Mouse (Mus musculus) cerebellum, adult 11-12 months (tissue): ENCODE results near the gene Gm21904.
"Not testable (repeated sequence)": the region's sequence is repeated elsewhere in the genome, so short reads cannot be mapped to it uniquely, and the experiment has no call there.

Experiments
- DNase-seq: peaks from one replicate; pipeline ENCODE4 v3.0.0; 2022

The Gm21904 gene

GRCm38 (mm10) chrY:17846166-17846565 lies at the start of gene Gm21904:
TSS of gene Gm21904 (minus strand) at chrY:17846266.
- not testable (repeated sequence) for DNase-seq

DNA sequence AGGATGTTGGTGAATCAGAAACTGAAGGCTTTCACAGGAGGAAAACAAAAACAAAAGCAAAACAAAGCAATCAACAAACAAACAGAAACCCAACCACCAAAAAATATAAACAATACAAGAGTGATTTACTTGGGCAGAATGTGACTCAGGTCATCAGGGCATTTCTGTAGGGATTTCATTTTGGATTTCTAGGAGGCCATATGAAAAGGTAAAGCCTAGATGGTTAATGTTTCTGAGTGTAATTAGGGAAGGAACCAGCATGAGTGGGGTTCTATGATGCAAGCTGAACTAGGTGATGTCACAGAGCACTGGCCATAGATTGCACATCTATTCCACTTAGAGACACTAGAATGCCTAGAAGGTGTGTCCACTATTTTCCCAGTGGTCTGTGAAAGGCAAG lies 28.4 kb upstream of the Gm21904 start, which contains the start of the genes Gm20772 and Gm20831:
Gene Gm20772 (plus strand): TSS at position 301 of the 400 bp plus-strand sequence.
Gene Gm20831 (plus strand): TSS at position 301 of the 400 bp plus-strand sequence.
- not testable (repeated sequence) for DNase-seq
